ENCODE assay signal across 25 mouse cellular contexts in genomic region chr4:80852590-80853425, GRCm38 (mm10). TPM values are rescaled to one million over a fixed set of nuclear protein-coding genes. Genes with fewer than 3 reads are reported as not detected.
A peak's percentile ranks its signal among the peaks of the same experiment; 100 is the strongest.
DNase-seq lines count a peak whose midpoint lies in the region; ATAC-seq and TF ChIP-seq lines count a peak whose summit lies in the region.
"Had no signal": no experiment of that assay in that cellular context is flagged by ENCODE, and none has a peak within 500 bp of the region (broad histone marks: within the 10 kb centered on the region; RNA-seq: fewer than 3 reads in every experiment).

No protein-coding gene starts in this region.

- peak; percentile 58 for ATAC-seq in forebrain, embryonic 15.5 days (replicated peaks)
- ATAC-seq in forebrain, embryonic 12.5 days (ENCODE audit: low FRiP score), result no peak
- ATAC-seq in hindbrain, embryonic 13.5 days (ENCODE audit: low FRiP score), result peak; percentile 74
- ATAC-seq in midbrain, embryonic 15.5 days (replicated peaks), result peak; percentile 53; the same call in 1 of the 2 replicates

- H3K4me3 ChIP-seq in forebrain, embryonic 15.5 days, result no peak overlapping the region
- H3K4me3 ChIP-seq in forebrain, embryonic 12.5 days (replicated peaks), result no peak overlapping the region
- no peak overlapping the region for H3K4me3 ChIP-seq in hindbrain, embryonic 13.5 days
- H3K4me3 ChIP-seq in midbrain, embryonic 15.5 days, result no peak overlapping the region
- H3K4me3 ChIP-seq: embryonic facial prominence, embryonic 13.5 days; erythroblast, embryonic 14.5 days; gastrocnemius, adult 2 months; limb, embryonic 12.5 days had no signal

- 61% methylated on average over 7 of the region's 7 CpGs for WGBS in forebrain, embryonic 15.5 days
- 75% methylated on average over 7 of the region's 7 CpGs for WGBS in forebrain, embryonic 12.5 days
- WGBS in hindbrain, embryonic 13.5 days, result 64% methylated on average over 7 of the region's 7 CpGs
- WGBS in midbrain, embryonic 15.5 days, result 61% methylated on average over 7 of the region's 7 CpGs

- no peak overlapping the region for H3K4me2 ChIP-seq in forebrain, embryonic 15.5 days (replicated peaks)
- no peak overlapping the region for H3K4me2 ChIP-seq in forebrain, embryonic 12.5 days
- no peak overlapping the region for H3K4me2 ChIP-seq in hindbrain, embryonic 13.5 days
- H3K4me2 ChIP-seq in midbrain, embryonic 15.5 days, result no peak overlapping the region
- H3K4me2 ChIP-seq: embryonic facial prominence, embryonic 13.5 days; limb, embryonic 12.5 days; liver, embryonic 11.5 days had no signal

- TF ChIP-seq CTCF in brain, embryonic 14.5 days (IDR thresholded peaks at IDR 0.05; ENCODE audit: borderline replicate concordance, extremely low read depth, insufficient read depth, insufficient read length), result no peak

- no peak overlapping the region for H3K9ac ChIP-seq in forebrain, embryonic 15.5 days (replicated peaks)
- H3K9ac ChIP-seq in forebrain, embryonic 12.5 days, result no peak overlapping the region
- H3K9ac ChIP-seq in hindbrain, embryonic 13.5 days, result no peak overlapping the region
- no peak overlapping the region for H3K9ac ChIP-seq in midbrain, embryonic 15.5 days
- H3K9ac ChIP-seq: embryonic facial prominence, embryonic 13.5 days; limb, embryonic 12.5 days had no signal

- no peak overlapping the region for H3K27ac ChIP-seq in forebrain, embryonic 15.5 days (replicated peaks)
- H3K27ac ChIP-seq in forebrain, embryonic 12.5 days, result no peak overlapping the region
- no peak overlapping the region for H3K27ac ChIP-seq in hindbrain, embryonic 13.5 days
- 0 out of 2 replicates have a peak overlapping the region, but pooled peaks have one; percentile 13 for H3K27ac ChIP-seq in midbrain, embryonic 15.5 days
- H3K27ac ChIP-seq: embryonic facial prominence, embryonic 13.5 days; gastrocnemius, adult 2 months; limb, embryonic 12.5 days; stomach, postnatal 0 days had no signal

- DNase-seq in brain, embryonic 14.5 days (ENCODE audit: low read depth), result peak; percentile 50
- DNase-seq in right cerebral cortex, adult 18-20 months, result no peak
- DNase-seq in ovary, postnatal 14 days (ENCODE audit: low spot score), result no peak
- DNase-seq in right cerebral cortex, postnatal 10 days (ENCODE audit: low spot score in 2 of 2), result no peak
- DNase-seq: adrenal gland, postnatal 36 days; cerebellum, adult 11-12 months; cerebellum, postnatal 36 days; embryo, embryonic 11 days; gastrocnemius, adult 2 months; kidney, adult 8-10 months; kidney, postnatal 25 days; lung, adult 18-20 months; lung, postnatal 10 days had no signal

- H3K27me3 ChIP-seq in forebrain, embryonic 15.5 days, result no peaks in the 10 kb centered on the region
- H3K27me3 ChIP-seq in forebrain, embryonic 12.5 days, result no peaks in the 10 kb centered on the region
- H3K27me3 ChIP-seq in hindbrain, embryonic 13.5 days, result no peaks in the 10 kb centered on the region
- no peaks in the 10 kb centered on the region for H3K27me3 ChIP-seq in midbrain, embryonic 15.5 days (replicated peaks)
- H3K27me3 ChIP-seq: embryonic facial prominence, embryonic 13.5 days; limb, embryonic 12.5 days had no signal

- TF ChIP-seq POLR2A in brain, embryonic 14.5 days (IDR thresholded peaks at IDR 0.05; ENCODE audit: borderline replicate concordance, extremely low read depth, insufficient read depth, insufficient read length, poor library complexity, severe bottlenecking), result no peak

- no peaks in the 10 kb centered on the region for H3K36me3 ChIP-seq in forebrain, embryonic 15.5 days
- no peaks in the 10 kb centered on the region for H3K36me3 ChIP-seq in forebrain, embryonic 12.5 days (replicated peaks)
- no peaks in the 10 kb centered on the region for H3K36me3 ChIP-seq in hindbrain, embryonic 13.5 days
- no peaks in the 10 kb centered on the region for H3K36me3 ChIP-seq in midbrain, embryonic 15.5 days (replicated peaks)
- H3K36me3 ChIP-seq: embryonic facial prominence, embryonic 13.5 days; limb, embryonic 12.5 days had no signal

- no peaks in the 10 kb centered on the region for H3K9me3 ChIP-seq in forebrain, embryonic 15.5 days
- H3K9me3 ChIP-seq in forebrain, embryonic 12.5 days, result no peaks in the 10 kb centered on the region
- H3K9me3 ChIP-seq in hindbrain, embryonic 13.5 days, result no peaks in the 10 kb centered on the region
- H3K9me3 ChIP-seq in midbrain, embryonic 15.5 days, result no peaks in the 10 kb centered on the region
- H3K9me3 ChIP-seq: embryonic facial prominence, embryonic 13.5 days; limb, embryonic 12.5 days had no signal

- H3K4me1 ChIP-seq in forebrain, embryonic 15.5 days, result peaks cover 3% of the 10 kb centered on the region; the same call in 1 of the 2 replicates
- 0 out of 2 replicates have a peak, but pooled peaks cover 3% of the 10 kb centered on the region for H3K4me1 ChIP-seq in forebrain, embryonic 12.5 days
- H3K4me1 ChIP-seq in hindbrain, embryonic 13.5 days (replicated peaks), result no peaks in the 10 kb centered on the region
- no peaks in the 10 kb centered on the region for H3K4me1 ChIP-seq in midbrain, embryonic 15.5 days
- H3K4me1 ChIP-seq: embryonic facial prominence, embryonic 13.5 days; limb, embryonic 12.5 days had no signal

RNA-seq across cellular contexts. Expression of gene Tyrp1, which starts 18.9 kb away (rescaled TPM):
- 0.17 and 0.36 TPM in 2 replicates for polyA plus RNA-seq in forebrain, embryonic 15.5 days (2015; fragmentation: Nextera tagmentation; extraction: Ambion mirVana)
- polyA plus RNA-seq in forebrain, embryonic 12.5 days (2016; fragmentation: Nextera tagmentation; extraction: Ambion mirVana), result 0.14 and 0.93 TPM in 2 replicates
- polyA plus RNA-seq in brain, embryonic 14.5 days (2012; rRNA removed), result 0.11 and 0.45 TPM in 2 replicates
- 0.25 and 0.27 TPM in 2 replicates for polyA plus RNA-seq in hindbrain, embryonic 13.5 days (2015; fragmentation: Nextera tagmentation; extraction: Ambion mirVana)
- 0.14 and 0.21 TPM in 2 replicates for polyA plus RNA-seq in midbrain, embryonic 15.5 days (2015; fragmentation: Nextera tagmentation; extraction: Ambion mirVana)
- polyA plus RNA-seq: erythroblast, embryonic 14.5 days; heart, embryonic 14.5 days; intestine, embryonic 14.5 days; liver, embryonic 11.5 days; small intestine, adult 2 months; stomach, postnatal 0 days had no signal

RNA-seq across cellular contexts. Expression of gene Lurap1l, which starts 57.6 kb away (rescaled TPM):
- polyA plus RNA-seq in forebrain, embryonic 15.5 days (2015; fragmentation: Nextera tagmentation; extraction: Ambion mirVana), result 4.6 and 4.9 TPM in 2 replicates
- 3.1 and 3.2 TPM in 2 replicates for polyA plus RNA-seq in forebrain, embryonic 12.5 days (2016; fragmentation: Nextera tagmentation; extraction: Ambion mirVana)
- 4.8 and 5.4 TPM in 2 replicates for polyA plus RNA-seq in brain, embryonic 14.5 days (2012; rRNA removed)
- polyA plus RNA-seq in hindbrain, embryonic 13.5 days (2015; fragmentation: Nextera tagmentation; extraction: Ambion mirVana), result 8.6 and 8.8 TPM in 2 replicates
- 9.0 and 9.2 TPM in 2 replicates for polyA plus RNA-seq in midbrain, embryonic 15.5 days (2015; fragmentation: Nextera tagmentation; extraction: Ambion mirVana)
